ENCODE assay signal across 17 mouse cellular contexts in genomic region chr5:130294598-130294997, GRCm38 (mm10). TPM values are rescaled to one million over a fixed set of nuclear protein-coding genes. Genes with fewer than 3 reads are reported as not detected.
DNase-seq lines count a peak whose midpoint lies in the region; ATAC-seq and TF ChIP-seq lines count a peak whose summit lies in the region.
"Had no signal": no experiment of that assay in that cellular context is flagged by ENCODE, and none has a peak within 500 bp of the region (broad histone marks: within the 10 kb centered on the region; RNA-seq: fewer than 3 reads in every experiment).

No protein-coding gene starts in this region.

- no peak for TF ChIP-seq POLR2A in brain, embryonic 14.5 days (IDR thresholded peaks at IDR 0.05; ENCODE audit: borderline replicate concordance, extremely low read depth, insufficient read depth, insufficient read length, poor library complexity, severe bottlenecking)

- H3K4me1 ChIP-seq in forebrain, embryonic 15.5 days = peaks cover 12% of the 10 kb centered on the region
- peaks cover 3% of the 10 kb centered on the region; the same call in 1 of the 2 replicates for H3K4me1 ChIP-seq in forebrain, embryonic 13.5 days
- peaks cover 21% of the 10 kb centered on the region for H3K4me1 ChIP-seq in forebrain, embryonic 16.5 days (replicated peaks; ENCODE audit: control insufficient read depth, insufficient read depth, low read length)
- H3K4me1 ChIP-seq: heart, embryonic 15.5 days had no signal

- intact Hi-C loops in left cerebral cortex, adult 2 months (cut with DNase I) = no loop called here

- no peaks in the 10 kb centered on the region for H3K9me3 ChIP-seq in forebrain, embryonic 15.5 days
- H3K9me3 ChIP-seq in forebrain, embryonic 13.5 days (replicated peaks) = no peaks in the 10 kb centered on the region
- no peaks in the 10 kb centered on the region for H3K9me3 ChIP-seq in forebrain, embryonic 16.5 days (ENCODE audit: control insufficient read depth, low read length)
- H3K9me3 ChIP-seq: heart, embryonic 15.5 days had no signal

- 61% methylated on average over 6 of the region's 6 CpGs for WGBS in forebrain, embryonic 15.5 days
- 84% methylated on average over 6 of the region's 6 CpGs for WGBS in forebrain, embryonic 13.5 days
- WGBS in forebrain, embryonic 16.5 days = 64% methylated on average over 6 of the region's 6 CpGs

- ATAC-seq in forebrain, embryonic 15.5 days (replicated peaks) = peak; percentile 74
- ATAC-seq in forebrain, embryonic 13.5 days = no peak
- peak; percentile 66 for ATAC-seq in forebrain, embryonic 16.5 days
- ATAC-seq: intestine, embryonic 16.5 days had no signal

- H3K9ac ChIP-seq in forebrain, embryonic 15.5 days (replicated peaks) = no peak overlapping the region
- no peak overlapping the region for H3K9ac ChIP-seq in forebrain, embryonic 13.5 days
- H3K9ac ChIP-seq in forebrain, embryonic 16.5 days (replicated peaks; ENCODE audit: low read depth, low read length) = no peak overlapping the region
- H3K9ac ChIP-seq: heart, embryonic 15.5 days; hindbrain, embryonic 14.5 days had no signal

- peaks cover 24% of the 10 kb centered on the region for H3K36me3 ChIP-seq in forebrain, embryonic 15.5 days
- peaks cover 73% of the 10 kb centered on the region for H3K36me3 ChIP-seq in forebrain, embryonic 13.5 days (ENCODE audit: poor library complexity, severe bottlenecking)
- peaks cover 7% of the 10 kb centered on the region; the same call in 1 of the 2 replicates for H3K36me3 ChIP-seq in forebrain, embryonic 16.5 days (ENCODE audit: control insufficient read depth, insufficient read depth)

- H3K4me3 ChIP-seq in forebrain, embryonic 15.5 days = no peak overlapping the region
- no peak overlapping the region for H3K4me3 ChIP-seq in forebrain, embryonic 13.5 days
- no peak overlapping the region for H3K4me3 ChIP-seq in left cerebral cortex, adult 2 months
- no peak overlapping the region for H3K4me3 ChIP-seq in forebrain, embryonic 16.5 days (replicated peaks; ENCODE audit: low read length)
- H3K4me3 ChIP-seq: heart, adult 2 months; heart, embryonic 15.5 days had no signal

- DNase-seq in left cerebral cortex, adult 2 months (ENCODE audit: extremely low spot score in 1 of 2, low spot score in 2 of 2) = no peak
- no peak for DNase-seq in left cerebral cortex, adult 9 months (ENCODE audit: low spot score in 2 of 2)
- DNase-seq in brain, embryonic 14.5 days (ENCODE audit: low read depth) = peak; percentile 56
- DNase-seq in ovary, postnatal 10 days (ENCODE audit: low spot score) = no peak
- no peak for DNase-seq in urinary bladder, adult 18-20 months (ENCODE audit: low spot score in 2 of 2)
- DNase-seq: adrenal gland, adult 2 months; adrenal gland, postnatal 25 days; cerebellum, adult 18-20 months; gastrocnemius, postnatal 14 days; heart, adult 2 months had no signal

- TF ChIP-seq CTCF in left cerebral cortex, adult 2 months (IDR thresholded peaks at IDR 0.05) = no peak
- TF ChIP-seq CTCF in brain, embryonic 14.5 days (IDR thresholded peaks at IDR 0.05; ENCODE audit: borderline replicate concordance, extremely low read depth, insufficient read depth, insufficient read length) = no peak

- peak overlapping the region; percentile 71 for H3K27ac ChIP-seq in forebrain, embryonic 15.5 days (replicated peaks)
- H3K27ac ChIP-seq in forebrain, embryonic 13.5 days = no peak overlapping the region
- peak overlapping the region; percentile 1; the same call in 1 of the 2 replicates for H3K27ac ChIP-seq in left cerebral cortex, adult 2 months
- peak overlapping the region; percentile 77 for H3K27ac ChIP-seq in forebrain, embryonic 16.5 days (ENCODE audit: low read length)
- H3K27ac ChIP-seq: heart, adult 2 months; heart, embryonic 15.5 days; hindbrain, embryonic 14.5 days had no signal

- H3K27me3 ChIP-seq in forebrain, embryonic 15.5 days = no peaks in the 10 kb centered on the region
- H3K27me3 ChIP-seq in forebrain, embryonic 13.5 days = no peaks in the 10 kb centered on the region
- no peaks in the 10 kb centered on the region for H3K27me3 ChIP-seq in forebrain, embryonic 16.5 days (replicated peaks; ENCODE audit: control insufficient read depth, insufficient read depth, low read length)
- H3K27me3 ChIP-seq: heart, embryonic 15.5 days had no signal

- H3K4me2 ChIP-seq in forebrain, embryonic 15.5 days (replicated peaks) = no peak overlapping the region
- no peak overlapping the region for H3K4me2 ChIP-seq in forebrain, embryonic 13.5 days
- H3K4me2 ChIP-seq in forebrain, embryonic 16.5 days (ENCODE audit: low read length) = no peak overlapping the region
- H3K4me2 ChIP-seq: heart, embryonic 11.5 days; heart, embryonic 15.5 days; hindbrain, embryonic 14.5 days had no signal

RNA-seq across cellular contexts. Expression of gene Tyw1, which starts 39.2 kb away (rescaled TPM):
- polyA plus RNA-seq in forebrain, embryonic 15.5 days (2015; fragmentation: Nextera tagmentation; extraction: Ambion mirVana) = 24.8 and 27.1 TPM in 2 replicates
- polyA plus RNA-seq in forebrain, embryonic 13.5 days (2015; fragmentation: Nextera tagmentation; extraction: Ambion mirVana) = 24.4 and 27.1 TPM in 2 replicates
- total RNA-seq in left cerebral cortex, adult 2 months (2021) = 10 to 100 TPM; 15.4 to 16.1 TPM
- polyA plus RNA-seq in brain, embryonic 14.5 days (2012; rRNA removed) = 15.8 and 18.8 TPM in 2 replicates
- polyA plus RNA-seq in forebrain, embryonic 16.5 days (2015; fragmentation: Nextera tagmentation; extraction: Ambion mirVana) = 25.4 and 29.6 TPM in 2 replicates

RNA-seq across cellular contexts. Expression of gene Sbds, which starts 39.3 kb away (rescaled TPM):
- polyA plus RNA-seq in forebrain, embryonic 15.5 days (2015; fragmentation: Nextera tagmentation; extraction: Ambion mirVana) = 60.0 and 64.3 TPM in 2 replicates
- polyA plus RNA-seq in forebrain, embryonic 13.5 days (2015; fragmentation: Nextera tagmentation; extraction: Ambion mirVana) = 65.4 and 67.7 TPM in 2 replicates
- total RNA-seq in left cerebral cortex, adult 2 months (2021) = 10 to 100 TPM; 83.8 to 90.4 TPM
- polyA plus RNA-seq in brain, embryonic 14.5 days (2012; rRNA removed) = 37.9 and 41.3 TPM in 2 replicates
- polyA plus RNA-seq in forebrain, embryonic 16.5 days (2015; fragmentation: Nextera tagmentation; extraction: Ambion mirVana) = 60.3 TPM in 2 replicates
